Mouse (Mus musculus) hindbrain, embryonic 11.5 days (tissue): ENCODE data around the gene Dpep1. TPM values are rescaled to one million over a fixed set of nuclear protein-coding genes. Genes with fewer than 3 reads are reported as not detected.
"Not testable (repeated sequence)": the region's sequence is repeated elsewhere in the genome, so short reads cannot be mapped to it uniquely, and the experiment has no call there.

Source experiments
- ATAC-seq: fragments of 200-750 bp; cut with Nextera tagmentation; 2 replicates; pipeline ENCODE4 v1.8.0; 2017; ENCODE audit warnings: mild to moderate bottlenecking, moderate TSS enrichment, moderate library complexity; ENCODE audit not compliant: low FRiP score
- DNase-seq: peaks from one replicate; pipeline ENCODE4 v3.0.0-alpha.2; 2015; ENCODE audit warnings: low spot score
- H3K27ac ChIP-seq: fragments of 300-500 bp; sonication (generic); 2 replicates; pipeline ENCODE4 v1.5.1; 2014; ENCODE audit warnings: mild to moderate bottlenecking, low read depth, low read length
- H3K27me3 ChIP-seq: fragments of 300-500 bp; sonication (generic); 2 replicates; pipeline ENCODE4 v1.6.1; 2014; ENCODE audit warnings: mild to moderate bottlenecking, low read length, moderate library complexity, mixed read lengths; ENCODE audit not compliant: control insufficient read depth, insufficient read depth
- H3K36me3 ChIP-seq: fragments of 300-500 bp; sonication (generic); 2 replicates; pipeline ENCODE4 v1.6.1; 2014; ENCODE audit warnings: mild to moderate bottlenecking, low read length, moderate library complexity, mixed read lengths; ENCODE audit not compliant: control insufficient read depth, insufficient read depth
- H3K4me1 ChIP-seq: fragments of 300-500 bp; sonication (generic); replicated peaks from 2 replicates; pipeline ENCODE4 v1.6.1; 2014; ENCODE audit warnings: low read length, mixed read lengths; ENCODE audit not compliant: control insufficient read depth, insufficient read depth
- H3K4me2 ChIP-seq: fragments of 300-500 bp; sonication (generic); replicated peaks from 2 replicates; pipeline ENCODE4 v1.6.1; 2014; ENCODE audit warnings: mild to moderate bottlenecking, low read depth, low read length
- H3K4me3 ChIP-seq: fragments of 300-500 bp; sonication (generic); 2 replicates; pipeline ENCODE4 v1.5.1; 2014; ENCODE audit warnings: low read depth, low read length
- H3K9ac ChIP-seq: fragments of 300-500 bp; sonication (generic); 2 replicates; pipeline ENCODE4 v1.6.1; 2014; ENCODE audit warnings: low read depth, low read length
- H3K9me3 ChIP-seq: fragments of 300-500 bp; sonication (generic); 2 replicates; pipeline ENCODE4 v1.6.1; 2016; ENCODE audit warnings: low read length; ENCODE audit not compliant: control insufficient read depth
- WGBS: fragments of 180-500 bp; shearing (Covaris S2); extraction: QIAGEN DNeasy Blood & Tissue Kit; methylation state at CpG from one replicate; pipeline ENCODE4 v1.1.7; 2014; 5-methylcytosine and 5-hydroxymethylcytosine counted together
- polyA plus RNA-seq: library from polyadenylated mRNA; unstranded; fragments of >200 nt; fragmentation: Nextera tagmentation; extraction: Ambion mirVana; gene quantifications from 2 replicates; pipeline ENCODE4 v1.2.1, GENCODE M21; 2014

The Dpep1 gene
- polyA plus RNA-seq, 1 experiment from 2014 or later, result 0.43 TPM

DNA sequence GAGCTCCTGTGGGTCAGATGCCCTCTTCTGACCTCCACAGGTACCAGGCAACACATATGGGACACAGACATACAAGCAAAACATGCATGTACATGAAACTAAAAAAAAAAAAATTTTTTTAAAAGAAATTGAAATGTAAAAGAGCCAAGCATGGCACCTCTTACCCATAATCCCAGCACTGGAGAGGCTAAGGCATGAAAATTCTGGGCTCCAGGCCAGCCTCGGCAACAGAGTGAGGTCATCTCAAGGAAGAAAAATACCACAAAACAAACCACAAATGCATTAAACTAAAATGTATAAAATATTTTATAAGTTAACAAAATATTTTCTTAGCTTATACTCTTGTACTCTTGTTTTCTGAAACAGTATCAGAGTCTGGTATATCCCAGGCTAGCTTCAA, 34.9 kb downstream of the Dpep1 start:
- H3K27ac ChIP-seq, result no peak overlapping the region
- DNase-seq (no peak), ATAC-seq (no peak)
- 90% methylated on average over 1 of the region's 1 CpGs for WGBS
- no peak overlapping the region for H3K9ac ChIP-seq
- H3K4me1 ChIP-seq, result peaks cover 6% of the 10 kb centered on the region
- no peak overlapping the region for H3K4me2 ChIP-seq
- H3K9me3 ChIP-seq, result no peaks in the 10 kb centered on the region
- H3K36me3 ChIP-seq, result no peaks in the 10 kb centered on the region
- no peaks in the 10 kb centered on the region for H3K27me3 ChIP-seq
- no peak overlapping the region for H3K4me3 ChIP-seq

DNA sequence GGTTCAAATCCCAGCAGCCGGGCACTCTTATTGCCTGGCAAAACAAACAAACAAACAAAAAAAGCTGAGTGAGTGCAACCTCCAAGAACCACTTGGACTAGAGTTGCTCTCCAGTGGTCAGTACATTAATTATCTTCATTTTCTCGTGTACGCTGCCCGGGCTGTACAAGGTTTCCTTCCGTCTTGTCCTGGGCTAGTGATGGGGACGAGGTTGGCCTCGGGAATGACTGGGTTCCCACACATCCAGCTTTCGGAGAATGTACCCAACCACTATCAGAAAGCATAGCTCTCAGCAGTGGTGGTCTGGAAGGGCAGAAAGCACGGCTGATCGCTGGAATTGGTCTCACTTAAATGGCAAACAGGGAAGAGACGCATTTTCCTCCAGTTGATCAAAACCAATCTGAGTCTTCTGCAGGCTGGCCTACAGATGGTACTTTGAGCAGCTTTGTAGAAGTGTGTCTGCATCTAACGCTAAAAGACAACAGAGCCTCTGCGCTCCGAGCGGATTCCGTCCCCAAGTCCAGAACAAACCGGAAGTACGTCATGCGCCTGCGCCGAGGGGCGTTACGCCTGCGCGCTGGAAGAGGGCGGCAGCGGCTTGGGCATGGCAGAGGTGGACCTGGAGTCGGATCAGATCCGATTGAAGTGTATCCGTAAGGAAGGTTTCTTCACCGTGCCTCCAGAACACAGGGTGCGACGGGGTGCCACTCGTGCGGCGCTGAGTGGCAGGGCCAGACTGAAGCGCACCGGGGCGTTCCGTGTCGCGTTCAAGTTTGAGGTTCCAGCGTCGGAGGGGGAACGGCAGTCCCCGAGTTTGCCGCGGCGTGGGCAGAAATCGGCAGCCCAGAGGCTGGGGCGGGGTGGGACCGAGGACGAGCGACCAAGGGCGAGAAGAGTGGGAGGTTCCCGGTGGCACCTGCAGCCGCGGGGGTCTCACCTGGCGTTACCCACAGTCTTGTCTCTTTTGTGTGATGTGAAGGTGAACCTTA, 38.5 kb downstream of the Dpep1 start, which contains the start of gene Cdk10:
Gene Cdk10 (plus strand): TSS at position 565 of the 989 bp plus-strand sequence.
- Histone ChIP-seq H3K4me1 (peaks cover 6% of the 10 kb centered on the region), H3K4me3 (peak within 1 kb of the TSS; percentile 84), H3K9ac (peak within 1 kb of the TSS; percentile 90), H3K36me3 (no peaks in the 10 kb centered on the region), H3K9me3 (no peaks in the 10 kb centered on the region), H3K27ac (peak within 1 kb of the TSS; percentile 47), H3K27me3 (no peaks in the 10 kb centered on the region), H3K4me2 (peak within 1 kb of the TSS; percentile 87)
- ATAC-seq (peak; percentile 78), DNase-seq (peak; percentile 97)
- 4% methylated on average over 59 of the region's 59 CpGs for WGBS

DNA sequence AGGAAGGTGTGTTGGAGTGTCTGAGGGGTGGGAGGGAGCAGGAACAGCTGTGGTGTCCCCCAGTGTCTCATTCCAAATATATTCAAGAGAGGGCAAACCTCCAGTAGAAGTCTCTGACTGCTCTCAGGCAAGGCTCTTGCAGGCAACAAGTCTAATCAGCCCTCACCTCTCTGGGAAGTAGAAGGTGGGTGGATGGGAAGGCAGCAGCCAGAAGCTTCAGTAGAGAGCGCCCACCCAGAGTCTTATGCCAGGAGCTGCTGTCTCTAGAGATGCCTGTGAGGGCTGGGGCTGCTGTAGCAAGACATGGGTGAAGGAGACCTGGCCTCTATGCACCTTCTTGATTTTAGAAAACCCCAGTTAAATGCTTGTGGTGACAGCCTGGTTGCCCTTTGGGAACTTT, 42.4 kb downstream of the Dpep1 start:
- ATAC-seq (no peak), DNase-seq (no peak)
- no peak overlapping the region for H3K27ac ChIP-seq
- WGBS, result 90% methylated on average over 1 of the region's 1 CpGs
- no peaks in the 10 kb centered on the region for H3K36me3 ChIP-seq
- no peak overlapping the region for H3K4me3 ChIP-seq
- no peaks in the 10 kb centered on the region for H3K9me3 ChIP-seq
- H3K27me3 ChIP-seq, result no peaks in the 10 kb centered on the region
- peaks cover 6% of the 10 kb centered on the region for H3K4me1 ChIP-seq
- H3K4me2 ChIP-seq, result no peak overlapping the region
- H3K9ac ChIP-seq, result no peak overlapping the region

DNA sequence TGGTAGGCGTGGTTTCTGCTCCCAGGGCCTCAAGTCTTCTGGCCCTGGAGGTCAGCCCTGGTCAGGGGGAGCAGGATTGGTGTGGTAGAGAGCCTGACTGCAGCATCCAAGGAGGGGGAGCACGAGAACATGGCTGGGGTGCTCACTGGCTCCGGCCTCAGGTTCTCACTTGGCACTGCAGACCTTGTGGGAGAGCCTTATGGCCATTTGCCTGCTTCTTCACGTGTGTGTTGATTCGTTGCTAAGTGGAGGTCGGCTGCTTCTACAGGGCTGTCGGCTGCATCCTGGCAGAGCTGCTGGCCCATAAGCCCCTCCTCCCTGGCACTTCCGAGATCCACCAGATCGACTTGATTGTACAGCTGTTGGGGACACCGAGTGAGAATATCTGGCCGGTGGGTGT, 44.3 kb downstream of the Dpep1 start:
- not testable (repeated sequence) for H3K4me3 ChIP-seq, H3K4me1 ChIP-seq, H3K36me3 ChIP-seq, H3K9me3 ChIP-seq, H3K4me2 ChIP-seq, DNase-seq, H3K27ac ChIP-seq, H3K9ac ChIP-seq, ATAC-seq
- peaks cover 13% of the 10 kb centered on the region for H3K27me3 ChIP-seq
- WGBS, result 90% methylated on average over 10 of the region's 11 CpGs

DNA sequence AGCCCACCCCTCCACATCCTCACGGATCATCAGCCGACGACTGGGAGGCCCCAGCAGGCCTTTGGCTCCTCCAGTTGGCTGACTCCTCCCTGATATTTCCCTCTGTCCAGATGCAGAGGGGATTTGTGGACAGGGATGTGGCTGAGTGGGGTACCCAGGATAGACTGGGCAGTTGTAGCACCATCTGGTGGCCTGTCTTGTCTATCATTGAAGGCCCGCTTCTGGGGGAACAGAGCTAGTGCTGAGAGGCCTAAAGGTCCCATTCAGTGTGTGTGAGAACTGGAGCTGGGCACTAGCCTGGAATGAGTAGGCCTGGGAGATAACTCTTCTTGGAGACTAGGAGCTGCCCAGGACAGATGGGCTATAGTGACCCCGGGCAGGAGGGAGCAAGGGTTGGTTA, 45.7 kb downstream of the Dpep1 start:
- Histone ChIP-seq H3K27me3 (peaks cover 19% of the 10 kb centered on the region), H3K27ac (no peak overlapping the region), H3K9me3 (no peaks in the 10 kb centered on the region), H3K4me3 (no peak overlapping the region), H3K9ac (no peak overlapping the region), H3K4me1 (peaks cover 6% of the 10 kb centered on the region), H3K36me3 (no peaks in the 10 kb centered on the region), H3K4me2 (no peak overlapping the region)
- ATAC-seq (no peak), DNase-seq (peak; percentile 22)
- WGBS, result 56% methylated on average over 5 of the region's 5 CpGs

DNA sequence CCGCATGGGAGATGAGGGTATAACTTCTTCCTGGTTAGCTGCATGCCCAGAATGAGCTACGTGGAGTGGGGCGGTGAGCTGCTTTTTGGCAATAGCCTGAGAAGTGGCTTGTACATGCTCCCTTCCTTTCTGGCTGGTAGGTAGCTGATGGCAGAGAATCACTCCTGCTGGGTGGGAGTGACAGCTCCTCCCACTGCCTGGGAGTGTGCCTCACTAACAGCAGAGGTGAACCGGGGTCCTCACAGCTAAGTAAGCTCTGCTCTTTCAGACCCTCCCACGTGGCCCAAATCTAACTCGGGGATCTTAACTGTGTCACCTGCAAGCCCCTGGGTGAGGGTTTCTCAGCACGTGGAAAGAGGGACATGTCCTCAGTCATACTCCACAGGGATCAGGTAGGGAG, 46.5 kb downstream of the Dpep1 start:
- ATAC-seq, result no peak
- Histone ChIP-seq H3K27ac (no peak overlapping the region), H3K4me1 (peaks cover 6% of the 10 kb centered on the region), H3K27me3 (peaks cover 20% of the 10 kb centered on the region), H3K9me3 (no peaks in the 10 kb centered on the region), H3K4me2 (no peak overlapping the region; the same call in 1 of the 2 replicates), H3K4me3 (no peak overlapping the region), H3K36me3 (no peaks in the 10 kb centered on the region), H3K9ac (no peak overlapping the region)
- DNase-seq, result no peak
- 42% methylated on average over 7 of the region's 7 CpGs for WGBS

DNA sequence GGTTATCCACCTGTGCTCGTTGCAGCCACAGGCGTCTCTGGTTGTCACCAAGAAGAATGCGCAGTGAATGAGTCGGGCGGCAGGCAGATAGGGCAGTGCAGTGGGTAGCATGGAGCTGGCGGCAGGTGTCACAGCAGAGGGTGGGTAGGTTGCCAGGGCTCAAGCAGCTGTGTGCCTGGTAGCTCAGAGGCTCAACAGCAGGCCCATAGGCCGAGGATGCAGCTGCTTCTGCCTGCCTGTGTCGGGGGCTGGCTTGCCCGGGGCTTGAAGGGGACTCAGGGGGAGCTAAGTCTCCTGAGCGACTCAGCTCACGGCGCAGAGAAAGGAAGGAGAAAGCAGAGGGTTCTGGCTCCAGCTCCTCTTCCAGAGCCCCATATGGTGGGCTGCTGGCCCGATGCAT, 47.3 kb downstream of the Dpep1 start:
- H3K27ac ChIP-seq, result no peak overlapping the region
- H3K4me3 ChIP-seq, result no peak overlapping the region
- H3K36me3 ChIP-seq, result no peaks in the 10 kb centered on the region
- ATAC-seq (no peak), DNase-seq (no peak)
- H3K9ac ChIP-seq, result no peak overlapping the region
- peaks cover 21% of the 10 kb centered on the region for H3K27me3 ChIP-seq
- no peaks in the 10 kb centered on the region for H3K9me3 ChIP-seq
- H3K4me2 ChIP-seq, result no peak overlapping the region
- 58% methylated on average over 13 of the region's 13 CpGs for WGBS
- peaks cover 6% of the 10 kb centered on the region for H3K4me1 ChIP-seq

DNA sequence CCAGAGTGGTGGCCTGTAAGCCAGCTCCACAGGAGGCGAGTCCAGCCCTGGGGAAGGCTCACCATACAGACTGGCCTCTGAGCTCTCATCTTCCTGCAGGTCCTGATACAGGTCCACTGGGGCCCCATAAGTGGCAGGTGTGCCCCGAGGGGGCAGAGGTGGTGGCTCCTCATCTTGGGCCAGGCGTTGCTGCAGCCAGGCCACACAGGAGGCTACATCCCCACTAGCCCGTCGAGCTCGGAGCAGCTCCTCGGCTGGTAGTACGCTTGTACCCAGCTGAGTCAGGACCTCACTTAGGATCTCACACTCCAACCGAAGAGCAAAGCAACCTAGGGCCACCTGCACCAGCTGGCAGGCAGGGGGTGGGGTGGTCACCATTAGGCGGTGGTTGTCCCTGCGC, 47.7 kb downstream of the Dpep1 start:
- Histone ChIP-seq H3K4me1 (peaks cover 6% of the 10 kb centered on the region), H3K27ac (no peak overlapping the region), H3K27me3 (peaks cover 21% of the 10 kb centered on the region), H3K4me2 (no peak overlapping the region), H3K36me3 (no peaks in the 10 kb centered on the region), H3K9me3 (no peaks in the 10 kb centered on the region), H3K9ac (no peak overlapping the region), H3K4me3 (no peak overlapping the region)
- ATAC-seq (no peak), DNase-seq (no peak)
- WGBS, result 76% methylated on average over 11 of the region's 11 CpGs
